Mouse (Mus musculus): ENCODE measurements around the gene Gm15130.

Gm15130 gene

GRCm38 (mm10) chr2:111152836-111153235 lies at the start of gene Gm15130:
Gene Gm15130 (minus strand): TSS chr2:111152936.
- DNase-seq (ENCODE audit: low read depth) = no peak

- no peak for DNase-seq (ENCODE audit: low read depth)
Measured at GRCm38 (mm10) chr2:111182068-111182467, 29.3 kb upstream of the Gm15130 start.

GRCm38 (mm10) chr2:111135739-111136138 lies 17.0 kb downstream of the Gm15130 start:
- DNase-seq (ENCODE audit: low read depth) = no peak

GRCm38 (mm10) chr2:111105882-111106281 lies 46.9 kb downstream of the Gm15130 start, which contains the start of gene Gm13941:
Gene Gm13941 (minus strand): TSS chr2:111105982.
- DNase-seq (ENCODE audit: low read depth) = no peak

All from NIH3T3 (cell line).